Comparison of ENCODE assay signal across 13 mouse cellular contexts in genomic region chr4:152295916-152296315, GRCm38 (mm10). TPM values are rescaled to one million over a fixed set of nuclear protein-coding genes. Genes with fewer than 3 reads are reported as not detected.
DNase-seq lines count a peak whose midpoint lies in the region; ATAC-seq and TF ChIP-seq lines count a peak whose summit lies in the region.
"Had no signal": no experiment of that assay in that cellular context is flagged by ENCODE, and none has a peak within 500 bp of the region (broad histone marks: within the 10 kb centered on the region; RNA-seq: fewer than 3 reads in every experiment).

No protein-coding gene starts in this region.

- no peak overlapping the region for H3K9ac ChIP-seq in heart, embryonic 11.5 days (ENCODE audit: low read depth, low read length)
- peak overlapping the region; percentile 24; the same call in 1 of the 2 replicates for H3K9ac ChIP-seq in liver, embryonic 14.5 days (replicated peaks)

- peaks cover 16% of the 10 kb centered on the region for H3K4me1 ChIP-seq in heart, embryonic 11.5 days (ENCODE audit: control insufficient read depth, insufficient read depth, low read length)
- peaks cover 16 to 20% of the 10 kb centered on the region in 2 experiments for H3K4me1 ChIP-seq in liver, embryonic 14.5 days (replicated peaks; ENCODE audit: control insufficient read depth in 2 of 2, insufficient read depth in 2 of 2, low read length in 1 of 2)

- WGBS in heart, embryonic 11.5 days (ENCODE audit: insufficient replicate concordance), result 22% methylated on average over 4 of the region's 4 CpGs
- 0% methylated on average over 4 of the region's 4 CpGs for WGBS in liver, embryonic 14.5 days (ENCODE audit: insufficient replicate concordance)

- H3K9me3 ChIP-seq in heart, embryonic 11.5 days (replicated peaks; ENCODE audit: control insufficient read depth, low read length), result no peaks in the 10 kb centered on the region
- no peaks in the 10 kb centered on the region for H3K9me3 ChIP-seq in liver, embryonic 14.5 days (ENCODE audit: control insufficient read depth, low read length)

- peak overlapping the region; percentile 68 for H3K27ac ChIP-seq in heart, embryonic 11.5 days (ENCODE audit: low read depth, low read length)
- peak overlapping the region; percentile 28; the same call in 1 of the 2 replicates for H3K27ac ChIP-seq in liver, embryonic 14.5 days

- no peak for TF ChIP-seq CTCF in liver, embryonic 14.5 days (IDR thresholded peaks at IDR 0.05; ENCODE audit: low read depth)

- peaks cover 31% of the 10 kb centered on the region for H3K27me3 ChIP-seq in heart, embryonic 11.5 days (ENCODE audit: control insufficient read depth, insufficient read depth, low read length)
- H3K27me3 ChIP-seq in liver, embryonic 14.5 days (ENCODE audit: control insufficient read depth, insufficient read depth, low read length), result peaks cover 20% of the 10 kb centered on the region

- peaks cover 9% of the 10 kb centered on the region; the same call in 1 of the 2 replicates for H3K36me3 ChIP-seq in heart, embryonic 11.5 days (ENCODE audit: control insufficient read depth, insufficient read depth, low read length)
- H3K36me3 ChIP-seq in liver, embryonic 14.5 days (replicated peaks; ENCODE audit: control insufficient read depth, insufficient read depth, low read depth), result peaks cover 9% of the 10 kb centered on the region; the same call in 1 of the 2 replicates

- TF ChIP-seq EP300 in liver, embryonic 14.5 days (IDR thresholded peaks at IDR 0.05; ENCODE audit: low read depth), result no peak

- H3K4me3 ChIP-seq in heart, embryonic 11.5 days (ENCODE audit: low read depth, low read length), result no peak overlapping the region
- H3K4me3 ChIP-seq in liver, embryonic 14.5 days (ENCODE audit: insufficient read depth in 1 of 2, low read depth in 2 of 2, low read length in 2 of 2), result peak overlapping the region; percentile 8 to 15; a peak in 2 of 4 replicates

- intact Hi-C loops in heart, postnatal 25 days (cut with DNase I), result loop anchor here (2.0 kb wide), 1 partner anchor 29 kb away; the partner anchor contains the start of gene Rpl22

- ATAC-seq in heart, embryonic 11.5 days (replicated peaks; ENCODE audit: insufficient number of reproducible peaks, low FRiP score, low TSS enrichment), result no peak
- peak; percentile 25 for ATAC-seq in activated CD4-positive, CD25-positive, alpha-beta regulatory T cell, adult 4 months
- no peak for ATAC-seq in liver, embryonic 14.5 days (ENCODE audit: insufficient read depth)

- peak overlapping the region; percentile 15 for H3K4me2 ChIP-seq in heart, embryonic 11.5 days
- peak overlapping the region; percentile 76 for H3K4me2 ChIP-seq in liver, embryonic 14.5 days (ENCODE audit: low read depth)

- no peak for DNase-seq in heart, postnatal 25 days (ENCODE audit: low spot score)
- DNase-seq in 3T3-L1 (ENCODE audit: low read depth, low spot score), result peak; percentile 62
- peak; percentile 31 to 54 (median 35) for DNase-seq in liver, embryonic 14.5 days (ENCODE audit: low read depth in 3 of 3, low spot score in 3 of 3)
- DNase-seq in layer of hippocampus, postnatal 25 days (ENCODE audit: extremely low spot score in 1 of 2, low spot score in 1 of 2), result no peak
- DNase-seq in ovary, postnatal 10 days (ENCODE audit: low spot score), result no peak
- no peak for DNase-seq in testis, postnatal 14 days (ENCODE audit: low spot score)
- DNase-seq: B cell, adult 2 months; gastrocnemius, postnatal 36 days; retina, postnatal 1 day had no signal

RNA-seq across cellular contexts. Expression of gene Icmt, which starts 1.1 kb away (rescaled TPM):
- 15.9 and 22.6 TPM in 2 replicates for polyA plus RNA-seq in heart, embryonic 11.5 days (2014; fragmentation: Nextera tagmentation; extraction: Ambion mirVana)
- total RNA-seq in heart, postnatal 25 days (2021), result 10 to 100 TPM; 25.2 to 26.7 TPM
- 1 to 10 TPM; 7.2 to 7.7 TPM for polyA plus RNA-seq in activated CD4-positive, CD25-positive, alpha-beta regulatory T cell, adult 4 months (2017; shearing (Covaris generic))
- 6.0 and 6.5 TPM in 2 replicates for polyA plus RNA-seq in liver, embryonic 14.5 days (2012; rRNA removed)
- 7.0 and 10.1 TPM in 2 replicates for polyA plus RNA-seq in liver, embryonic 14.5 days (2014; fragmentation: Nextera tagmentation; extraction: Ambion mirVana)
- 10 to 100 TPM; 38.9 to 45.1 TPM for total RNA-seq in layer of hippocampus, postnatal 25 days (2021)

RNA-seq across cellular contexts. Expression of gene Hes3, which starts 4.5 kb away (rescaled TPM):
- polyA plus RNA-seq in heart, embryonic 11.5 days (2014; fragmentation: Nextera tagmentation; extraction: Ambion mirVana), result not detected in 2 replicates
- not detected for total RNA-seq in heart, postnatal 25 days (2021)
- not detected for polyA plus RNA-seq in activated CD4-positive, CD25-positive, alpha-beta regulatory T cell, adult 4 months (2017; shearing (Covaris generic))
- polyA plus RNA-seq in liver, embryonic 14.5 days (2012; rRNA removed), result not detected in 2 replicates
- polyA plus RNA-seq in liver, embryonic 14.5 days (2014; fragmentation: Nextera tagmentation; extraction: Ambion mirVana), result not detected in 2 replicates
- total RNA-seq in layer of hippocampus, postnatal 25 days (2021), result not detected
- total RNA-seq: gastrocnemius, postnatal 36 days had no signal
- polyA plus RNA-seq: large intestine, adult 2 months; macrophage had no signal

RNA-seq across cellular contexts. Expression of gene Gpr153, which starts 21.9 kb away (rescaled TPM):
- polyA plus RNA-seq in heart, embryonic 11.5 days (2014; fragmentation: Nextera tagmentation; extraction: Ambion mirVana), result 7.8 and 9.0 TPM in 2 replicates
- total RNA-seq in heart, postnatal 25 days (2021), result 10 to 100 TPM; 14.3 to 14.9 TPM
- polyA plus RNA-seq in activated CD4-positive, CD25-positive, alpha-beta regulatory T cell, adult 4 months (2017; shearing (Covaris generic)), result not detected
- 1.1 and 1.2 TPM in 2 replicates for polyA plus RNA-seq in liver, embryonic 14.5 days (2012; rRNA removed)
- polyA plus RNA-seq in liver, embryonic 14.5 days (2014; fragmentation: Nextera tagmentation; extraction: Ambion mirVana), result 0.58 and 0.59 TPM in 2 replicates
- 1 to 10 TPM; 5.4 to 6.0 TPM for total RNA-seq in layer of hippocampus, postnatal 25 days (2021)
- polyA plus RNA-seq: macrophage had no signal

RNA-seq across cellular contexts. Expression of gene Rnf207, which starts 22.9 kb away (rescaled TPM):
- 27.4 and 27.5 TPM in 2 replicates for polyA plus RNA-seq in heart, embryonic 11.5 days (2014; fragmentation: Nextera tagmentation; extraction: Ambion mirVana)
- 10 to 100 TPM; 69.6 to 73.3 TPM for total RNA-seq in heart, postnatal 25 days (2021)
- not detected for polyA plus RNA-seq in activated CD4-positive, CD25-positive, alpha-beta regulatory T cell, adult 4 months (2017; shearing (Covaris generic))
- 0.16 and 0.18 TPM in 2 replicates for polyA plus RNA-seq in liver, embryonic 14.5 days (2012; rRNA removed)
- polyA plus RNA-seq in liver, embryonic 14.5 days (2014; fragmentation: Nextera tagmentation; extraction: Ambion mirVana), result 0.04 TPM in 1 of 2 replicates, not detected in the other
- total RNA-seq in layer of hippocampus, postnatal 25 days (2021), result 1 to 10 TPM; 2.6 to 5.8 TPM
- total RNA-seq: gastrocnemius, postnatal 36 days had no signal
- polyA plus RNA-seq: macrophage had no signal

RNA-seq across cellular contexts. Expression of gene Rpl22, which starts 29.6 kb away (rescaled TPM):
- 285 and 300 TPM in 2 replicates for polyA plus RNA-seq in heart, embryonic 11.5 days (2014; fragmentation: Nextera tagmentation; extraction: Ambion mirVana)
- total RNA-seq in heart, postnatal 25 days (2021), result 100 to 1,000 TPM; 254 TPM
- 1,000 to 10,000 TPM; 1,059 to 1,071 TPM for polyA plus RNA-seq in activated CD4-positive, CD25-positive, alpha-beta regulatory T cell, adult 4 months (2017; shearing (Covaris generic))
- polyA plus RNA-seq in liver, embryonic 14.5 days (2012; rRNA removed), result 163 and 443 TPM in 2 replicates
- polyA plus RNA-seq in liver, embryonic 14.5 days (2014; fragmentation: Nextera tagmentation; extraction: Ambion mirVana), result 298 and 303 TPM in 2 replicates
- 100 to 1,000 TPM; 200 to 205 TPM for total RNA-seq in layer of hippocampus, postnatal 25 days (2021)

Comparison
In these comparisons a context has a peak if more than half of its experiments do, and no peak if none do; other contexts are left out.
1. DNase-seq: peak in 3T3-L1 (single experiment) and liver, embryonic 14.5 days (3 of 3); none in heart, postnatal 25 days (single experiment), layer of hippocampus, postnatal 25 days (0 of 2), ovary, postnatal 10 days (single experiment) and testis, postnatal 14 days (single experiment).